26 mouse cellular contexts compared by ENCODE assay signal in genomic region chr13:97490131-97490530, GRCm38 (mm10).
A peak's percentile ranks its signal among the peaks of the same experiment; 100 is the strongest.
DNase-seq lines count a peak whose midpoint lies in the region; ATAC-seq and TF ChIP-seq lines count a peak whose summit lies in the region.
"Had no signal": no experiment of that assay in that cellular context is flagged by ENCODE, and none has a peak within 500 bp of the region (broad histone marks: within the 10 kb centered on the region; RNA-seq: fewer than 3 reads in every experiment).

No protein-coding gene starts in this region.

- H3K4me1 ChIP-seq in midbrain, embryonic 11.5 days (ENCODE audit: control insufficient read depth, insufficient read depth, low read length), result 0 out of 2 replicates have a peak, but pooled peaks cover 8% of the 10 kb centered on the region
- H3K4me1 ChIP-seq in midbrain, postnatal 0 days (ENCODE audit: insufficient read depth, low read length), result no peaks in the 10 kb centered on the region
- peaks cover 3 to 7% of the 10 kb centered on the region in 2 experiments; a peak in 1 of 4 replicates for H3K4me1 ChIP-seq in ES-E14 (ENCODE audit: control insufficient read depth in 2 of 2, insufficient read depth in 2 of 2, low read length in 2 of 2, poor library complexity in 1 of 2)
- peaks cover 61% of the 10 kb centered on the region for H3K4me1 ChIP-seq in embryonic facial prominence, embryonic 10.5 days

- no peak overlapping the region for H3K27ac ChIP-seq in midbrain, embryonic 11.5 days (ENCODE audit: low read depth, low read length)
- no peak overlapping the region for H3K27ac ChIP-seq in midbrain, postnatal 0 days (ENCODE audit: low read depth, low read length)
- peak overlapping the region; percentile 78; the same call in 1 of the 2 replicates for H3K27ac ChIP-seq in ES-E14 (ENCODE audit: insufficient read depth, low read depth, low read length, poor library complexity, severe bottlenecking)
- 0 out of 2 replicates have a peak overlapping the region, but pooled peaks have one; percentile 19 for H3K27ac ChIP-seq in embryonic facial prominence, embryonic 10.5 days (replicated peaks)
- H3K27ac ChIP-seq: embryonic facial prominence, embryonic 15.5 days; hindbrain, embryonic 13.5 days; intestine, embryonic 15.5 days had no signal

- H3K4me3 ChIP-seq in midbrain, embryonic 11.5 days (ENCODE audit: low read depth, low read length), result no peak overlapping the region
- H3K4me3 ChIP-seq in midbrain, postnatal 0 days (ENCODE audit: low read depth, low read length), result no peak overlapping the region
- H3K4me3 ChIP-seq in ES-E14 (ENCODE audit: insufficient read depth in 1 of 2, low read depth in 1 of 2, low read length in 2 of 2, poor library complexity in 1 of 2, severe bottlenecking in 1 of 2), result peak overlapping the region in 1 of 2 experiments; percentile 14; a peak in 1 of 4 replicates
- H3K4me3 ChIP-seq in embryonic facial prominence, embryonic 10.5 days, result no peak overlapping the region
- H3K4me3 ChIP-seq: embryonic facial prominence, embryonic 15.5 days; hindbrain, embryonic 10.5 days; hindbrain, embryonic 13.5 days; intestine, embryonic 15.5 days had no signal

- ATAC-seq in midbrain, embryonic 11.5 days (ENCODE audit: low FRiP score), result no peak
- ATAC-seq in midbrain, postnatal 0 days (ENCODE audit: low FRiP score), result no peak
- ATAC-seq: activated CD4-positive, CD25-positive, alpha-beta regulatory T cell, adult 4 months; CD4-positive, CD25-positive, alpha-beta regulatory T cell, adult 4 months; forebrain, embryonic 14.5 days; forebrain, postnatal 0 days; hindbrain, embryonic 16.5 days; intestine, embryonic 15.5 days had no signal

- H3K36me3 ChIP-seq in midbrain, embryonic 11.5 days (ENCODE audit: control insufficient read depth, insufficient read depth, low read length), result no peaks in the 10 kb centered on the region
- H3K36me3 ChIP-seq in midbrain, postnatal 0 days (ENCODE audit: insufficient read depth, low read length), result no peaks in the 10 kb centered on the region
- peaks cover 61% of the 10 kb centered on the region for H3K36me3 ChIP-seq in ES-E14 (ENCODE audit: control insufficient read depth, insufficient read depth, low read length, poor library complexity, severe bottlenecking)
- no peaks in the 10 kb centered on the region for H3K36me3 ChIP-seq in embryonic facial prominence, embryonic 10.5 days (replicated peaks)
- H3K36me3 ChIP-seq: embryonic facial prominence, embryonic 15.5 days; hindbrain, embryonic 10.5 days; hindbrain, embryonic 13.5 days; intestine, embryonic 15.5 days had no signal

- WGBS in midbrain, embryonic 11.5 days, result 81% methylated on average over 7 of the region's 7 CpGs
- 78% methylated on average over 7 of the region's 7 CpGs for WGBS in midbrain, postnatal 0 days
- WGBS in embryonic facial prominence, embryonic 10.5 days, result 54% methylated on average over 7 of the region's 7 CpGs

- TF ChIP-seq CTCF in midbrain, postnatal 0 days (IDR thresholded peaks at IDR 0.05), result no peak

- H3K9ac ChIP-seq in midbrain, embryonic 11.5 days (ENCODE audit: low read length), result no peak overlapping the region
- no peak overlapping the region for H3K9ac ChIP-seq in midbrain, postnatal 0 days (replicated peaks; ENCODE audit: low read length, poor library complexity, severe bottlenecking)
- H3K9ac ChIP-seq in ES-E14 (ENCODE audit: insufficient read depth, low read depth, low read length, poor library complexity, severe bottlenecking), result peak overlapping the region; percentile 73; the same call in 1 of the 2 replicates
- H3K9ac ChIP-seq: embryonic facial prominence, embryonic 15.5 days; forebrain, postnatal 0 days; hindbrain, embryonic 13.5 days; intestine, embryonic 15.5 days had no signal

- DNase-seq in midbrain, embryonic 11.5 days (ENCODE audit: low spot score, missing footprints), result peak; percentile 83
- DNase-seq in midbrain, postnatal 0 days (ENCODE audit: low spot score), result no peak
- no peak for DNase-seq in ES-E14 (ENCODE audit: low read depth, low spot score)
- DNase-seq in embryonic facial prominence, embryonic 10.5 days (ENCODE audit: low spot score), result no peak
- peak; percentile 73 for DNase-seq in retina, postnatal 1 day
- no peak for DNase-seq in gastrocnemius, adult 18-20 months (ENCODE audit: low spot score)
- DNase-seq in layer of hippocampus, postnatal 25 days (ENCODE audit: extremely low spot score in 1 of 2, low spot score in 1 of 2), result no peak
- no peak for DNase-seq in lung, postnatal 4 days
- DNase-seq: adrenal gland, adult 8-10 months; adrenal gland, postnatal 25 days; cerebellum, adult 18-20 months; cerebellum, adult 9-10 months; cerebellum, postnatal 14 days; forebrain, postnatal 0 days; gastrocnemius, postnatal 10 days; heart, adult 11 months; heart, postnatal 36 days had no signal

- no peaks in the 10 kb centered on the region; the same call in 1 of the 2 replicates for H3K27me3 ChIP-seq in midbrain, embryonic 11.5 days (ENCODE audit: control insufficient read depth, insufficient read depth, low read length)
- no peaks in the 10 kb centered on the region for H3K27me3 ChIP-seq in midbrain, postnatal 0 days (ENCODE audit: insufficient read depth, low read length)
- 0 out of 2 replicates have a peak, but pooled peaks cover 9% of the 10 kb centered on the region for H3K27me3 ChIP-seq in embryonic facial prominence, embryonic 10.5 days (replicated peaks; ENCODE audit: low read depth, poor library complexity, severe bottlenecking)
- H3K27me3 ChIP-seq: embryonic facial prominence, embryonic 15.5 days; hindbrain, embryonic 13.5 days; intestine, embryonic 15.5 days had no signal

- no peaks in the 10 kb centered on the region for H3K9me3 ChIP-seq in midbrain, embryonic 11.5 days (ENCODE audit: control insufficient read depth, low read length)
- no peaks in the 10 kb centered on the region for H3K9me3 ChIP-seq in midbrain, postnatal 0 days (ENCODE audit: low read length)
- no peaks in the 10 kb centered on the region for H3K9me3 ChIP-seq in ES-E14 (ENCODE audit: control insufficient read depth, insufficient read depth, low read depth, low read length)
- no peaks in the 10 kb centered on the region for H3K9me3 ChIP-seq in embryonic facial prominence, embryonic 10.5 days
- H3K9me3 ChIP-seq: embryonic facial prominence, embryonic 15.5 days; hindbrain, embryonic 10.5 days; hindbrain, embryonic 13.5 days; intestine, embryonic 15.5 days had no signal

- in situ Hi-C loops in ES-E14 (cut with MboI; ENCODE audit: low sequenced_read_pairs in 2 of 2, unreplicated experiment in 2 of 2), result loop anchor here (10.0 to 25.0 kb wide), 2 partner anchors 253 to 255 kb away; partner anchors contain the start of gene Enc1 (in 1 of the 2)

- H3K4me2 ChIP-seq in midbrain, embryonic 11.5 days, result no peak overlapping the region
- no peak overlapping the region for H3K4me2 ChIP-seq in midbrain, postnatal 0 days (ENCODE audit: low read depth, low read length, poor library complexity, severe bottlenecking)
- H3K4me2 ChIP-seq: embryonic facial prominence, embryonic 15.5 days; heart, embryonic 11.5 days; hindbrain, embryonic 13.5 days; intestine, embryonic 15.5 days had no signal

TF ChIP-seq in ES-E14, 5 proteins besides CTCF, POLR2A, EP300 and RAD21:
- TF ChIP-seq MAFK (IDR thresholded peaks at IDR 0.05; ENCODE audit: insufficient read depth, low read depth, low read length) (no peak), CHD2 (IDR thresholded peaks at IDR 0.05; ENCODE audit: low read depth, low read length) (no peak), HCFC1 (IDR thresholded peaks at IDR 0.05; ENCODE audit: borderline replicate concordance, insufficient read depth, low read length) (no peak), ZNF384 (IDR thresholded peaks at IDR 0.05; ENCODE audit: low read depth, low read length) (no peak), ZC3H11A (IDR thresholded peaks at IDR 0.05; ENCODE audit: borderline replicate concordance, low read depth, low read length) (no peak)

Comparison
In these comparisons a context has a peak if more than half of its experiments do, and no peak if none do; other contexts are left out.
1. DNase-seq: peak in midbrain, embryonic 11.5 days (single experiment) and retina, postnatal 1 day (single experiment); none in midbrain, postnatal 0 days (single experiment), ES-E14 (single experiment), embryonic facial prominence, embryonic 10.5 days (single experiment), gastrocnemius, adult 18-20 months (single experiment), layer of hippocampus, postnatal 25 days (0 of 2) and lung, postnatal 4 days (0 of 2).
2. H3K27ac ChIP-seq: peak in ES-E14 (single experiment) and embryonic facial prominence, embryonic 10.5 days (single experiment); none in midbrain, embryonic 11.5 days (single experiment) and midbrain, postnatal 0 days (single experiment).